Mouse (Mus musculus) intestine, embryonic 16.5 days (tissue): ENCODE data around the gene Gm16253. TPM values are rescaled to one million over a fixed set of nuclear protein-coding genes. Genes with fewer than 3 reads are reported as not detected.
A peak's percentile ranks its signal among the peaks of the same experiment; 100 is the strongest.

ENCODE experiments used
- ATAC-seq: fragments of 200-750 bp; cut with Nextera tagmentation; 2 replicates; pipeline ENCODE4 v1.8.0; 2017; ENCODE audit warnings: moderate TSS enrichment, moderate library complexity
- H3K27ac ChIP-seq: fragments of 300-500 bp; sonication (generic); 2 replicates; pipeline ENCODE4 v1.5.1; 2014; ENCODE audit warnings: mild to moderate bottlenecking, low read length
- H3K27me3 ChIP-seq: fragments of 300-500 bp; sonication (generic); replicated peaks from 2 replicates; pipeline ENCODE4 v1.6.1; 2014; ENCODE audit warnings: low read length, control low read depth, mixed read lengths; ENCODE audit not compliant: control insufficient read depth, insufficient read depth
- H3K36me3 ChIP-seq: fragments of 300-500 bp; sonication (generic); 2 replicates; pipeline ENCODE4 v1.6.1; 2014; ENCODE audit warnings: low read length, control low read depth; ENCODE audit not compliant: control insufficient read depth, insufficient read depth
- H3K4me1 ChIP-seq: fragments of 300-500 bp; sonication (generic); 2 replicates; pipeline ENCODE4 v1.6.1; 2014; ENCODE audit warnings: low read length, control low read depth, mixed read lengths; ENCODE audit not compliant: control insufficient read depth, insufficient read depth
- H3K4me2 ChIP-seq: fragments of 300-500 bp; sonication (generic); 2 replicates; pipeline ENCODE4 v1.6.1; 2014; ENCODE audit warnings: low read depth, low read length, control low read depth
- H3K4me3 ChIP-seq: fragments of 300-500 bp; sonication (generic); 2 replicates; pipeline ENCODE4 v1.5.1; 2014; ENCODE audit warnings: mild to moderate bottlenecking, low read length
- H3K9ac ChIP-seq: fragments of 300-500 bp; sonication (generic); 2 replicates; pipeline ENCODE4 v1.6.1; 2014; ENCODE audit warnings: low read depth, low read length
- H3K9me3 ChIP-seq: fragments of 300-500 bp; sonication (generic); 2 replicates; pipeline ENCODE4 v1.6.1; 2016; ENCODE audit warnings: low read length, control low read depth; ENCODE audit not compliant: control insufficient read depth
- WGBS: fragments of 180-500 bp; shearing (Covaris S2); extraction: QIAGEN DNeasy Blood & Tissue Kit; methylation state at CpG from one replicate; pipeline ENCODE4 v1.1.7; 2014; 5-methylcytosine and 5-hydroxymethylcytosine counted together
- polyA plus RNA-seq: library from polyadenylated mRNA; unstranded; fragments of >200 nt; fragmentation: Nextera tagmentation; extraction: Ambion mirVana; gene quantifications from 2 replicates; pipeline ENCODE4 v1.2.1, GENCODE M21; 2015

The Gm16253 gene
- polyA plus RNA-seq, 1 experiment from 2014 or later, result 0.97 TPM

- peak overlapping the region; percentile 96 for H3K27ac ChIP-seq
- peak overlapping the region; percentile 46; the same call in 1 of the 2 replicates for H3K4me2 ChIP-seq
- H3K27me3 ChIP-seq, result no peaks in the 10 kb centered on the region
- no peak for ATAC-seq
- H3K4me1 ChIP-seq, result peaks cover 11% of the 10 kb centered on the region
- no peaks in the 10 kb centered on the region for H3K9me3 ChIP-seq
- H3K36me3 ChIP-seq, result no peaks in the 10 kb centered on the region
- H3K9ac ChIP-seq, result peak overlapping the region; percentile 60
- H3K4me3 ChIP-seq, result no peak overlapping the region
- WGBS, result 61% methylated on average over 4 of the region's 4 CpGs
These were observed 782 bp downstream of the Gm16253 start for GRCm38 (mm10) chr3:96577566-96577965.

- WGBS, result 84% methylated on average over 12 of the region's 12 CpGs
- H3K9me3 ChIP-seq, result no peaks in the 10 kb centered on the region
- H3K4me2 ChIP-seq, result no peak overlapping the region
- no peak for ATAC-seq
- H3K27me3 ChIP-seq, result no peaks in the 10 kb centered on the region
- no peaks in the 10 kb centered on the region for H3K36me3 ChIP-seq
- peaks cover 11% of the 10 kb centered on the region for H3K4me1 ChIP-seq
- peak overlapping the region; percentile 19; the same call in 1 of the 2 replicates for H3K27ac ChIP-seq
- no peak overlapping the region for H3K9ac ChIP-seq
- H3K4me3 ChIP-seq, result no peak overlapping the region
These were observed 1.9 kb downstream of the Gm16253 start for GRCm38 (mm10) chr3:96578561-96579238.

GRCm38 (mm10) chr3:96579239-96579750 lies 2.5 kb downstream of the Gm16253 start:
- H3K27me3 ChIP-seq, result no peaks in the 10 kb centered on the region
- H3K36me3 ChIP-seq, result no peaks in the 10 kb centered on the region
- no peak overlapping the region; the same call in 1 of the 2 replicates for H3K27ac ChIP-seq
- H3K9ac ChIP-seq, result no peak overlapping the region
- H3K4me1 ChIP-seq, result peaks cover 11% of the 10 kb centered on the region
- no peaks in the 10 kb centered on the region for H3K9me3 ChIP-seq
- no peak overlapping the region for H3K4me2 ChIP-seq
- ATAC-seq, result no peak
- no peak overlapping the region for H3K4me3 ChIP-seq
- WGBS, result 80% methylated on average over 4 of the region's 4 CpGs

- no peak overlapping the region; the same call in 1 of the 2 replicates for H3K9ac ChIP-seq
- no peaks in the 10 kb centered on the region for H3K9me3 ChIP-seq
- H3K4me3 ChIP-seq, result peak overlapping the region; percentile 2; the same call in 1 of the 2 replicates
- H3K36me3 ChIP-seq, result no peaks in the 10 kb centered on the region
- H3K27me3 ChIP-seq, result no peaks in the 10 kb centered on the region
- ATAC-seq, result 0 out of 2 replicates have a peak, but pooled peaks have one; percentile 6
- H3K4me2 ChIP-seq, result peak overlapping the region; percentile 41
- peaks cover 11% of the 10 kb centered on the region for H3K4me1 ChIP-seq
- no peak overlapping the region for H3K27ac ChIP-seq
- whole genome bisulfite sequencing, result 10% methylated on average over 16 of the region's 16 CpGs
These were observed 3.2 kb downstream of the Gm16253 start for GRCm38 (mm10) chr3:96579885-96580454.

- no peak overlapping the region for H3K9ac ChIP-seq
- no peak overlapping the region for H3K4me3 ChIP-seq
- no peak overlapping the region for H3K27ac ChIP-seq
- no peaks in the 10 kb centered on the region for H3K9me3 ChIP-seq
- H3K4me1 ChIP-seq, result peaks cover 8% of the 10 kb centered on the region; the same call in 1 of the 2 replicates
- ATAC-seq, result no peak
- 60% methylated on average over 6 of the region's 6 CpGs for WGBS
- H3K36me3 ChIP-seq, result no peaks in the 10 kb centered on the region
- H3K4me2 ChIP-seq, result no peak overlapping the region
- no peaks in the 10 kb centered on the region for H3K27me3 ChIP-seq
These were observed 4.4 kb downstream of the Gm16253 start for GRCm38 (mm10) chr3:96581141-96581540.

- H3K9ac ChIP-seq, result no peak overlapping the region
- ATAC-seq, result no peak
These were observed 5.2 kb downstream of the Gm16253 start for GRCm38 (mm10) chr3:96581771-96582515.

GRCm38 (mm10) chr3:96583386-96583785 lies 6.6 kb downstream of the Gm16253 start:
- Histone ChIP-seq H3K36me3 (no peaks in the 10 kb centered on the region), H3K9me3 (no peaks in the 10 kb centered on the region), H3K27ac (no peak overlapping the region), H3K9ac (no peak overlapping the region), H3K27me3 (no peaks in the 10 kb centered on the region), H3K4me3 (no peak overlapping the region), H3K4me1 (no peaks in the 10 kb centered on the region; the same call in 1 of the 2 replicates), H3K4me2 (no peak overlapping the region)
- no peak for ATAC-seq
- WGBS, result 91% methylated on average over 5 of the region's 5 CpGs

More at GRCm38 (mm10) chr3:96581771-96582515, 5.2 kb downstream of the Gm16253 start:
- no peaks in the 10 kb centered on the region for H3K27me3 ChIP-seq
- no peaks in the 10 kb centered on the region for H3K9me3 ChIP-seq
- no peaks in the 10 kb centered on the region for H3K36me3 ChIP-seq
- H3K4me1 ChIP-seq, result peaks cover 7% of the 10 kb centered on the region; the same call in 1 of the 2 replicates
- WGBS, result 79% methylated on average over 16 of the region's 16 CpGs
- no peak overlapping the region for H3K4me2 ChIP-seq
- no peak overlapping the region for H3K4me3 ChIP-seq
- H3K27ac ChIP-seq, result no peak overlapping the region

GRCm38 (mm10) chr3:96590657-96591056 lies 13.9 kb downstream of the Gm16253 start:
- H3K9me3 ChIP-seq, result no peaks in the 10 kb centered on the region
- H3K9ac ChIP-seq, result no peak overlapping the region
- H3K4me3 ChIP-seq, result no peak overlapping the region
- peaks cover 3% of the 10 kb centered on the region; the same call in 1 of the 2 replicates for H3K4me1 ChIP-seq
- no peaks in the 10 kb centered on the region; the same call in 1 of the 2 replicates for H3K27me3 ChIP-seq
- ATAC-seq, result no peak
- H3K36me3 ChIP-seq, result no peaks in the 10 kb centered on the region
- no peak overlapping the region for H3K4me2 ChIP-seq
- 82% methylated on average over 4 of the region's 4 CpGs for WGBS
- no peak overlapping the region for H3K27ac ChIP-seq

GRCm38 (mm10) chr3:96593374-96593773 lies 16.6 kb downstream of the Gm16253 start:
- Histone ChIP-seq H3K4me1 (peaks cover 20% of the 10 kb centered on the region), H3K36me3 (no peaks in the 10 kb centered on the region), H3K27me3 (peaks cover 11% of the 10 kb centered on the region), H3K4me2 (peak overlapping the region; percentile 76), H3K9me3 (no peaks in the 10 kb centered on the region), H3K4me3 (peak overlapping the region; percentile 72), H3K9ac (peak overlapping the region; percentile 80), H3K27ac (peak overlapping the region; percentile 87; the same call in 1 of the 2 replicates)
- ATAC-seq, result no peak
- under 1% methylated on average over 10 of the region's 10 CpGs for WGBS
